Mouse (Mus musculus): ENCODE data around the gene Cttnbp2nl.

The Cttnbp2nl gene

GRCm38 (mm10) chr3:104967548-104968300 is 85.2 kb downstream of the Cttnbp2nl start:
- no peak for DNase-seq (ENCODE audit: extremely low read depth, low read depth, low spot score)

- no peak for DNase-seq (ENCODE audit: extremely low read depth, low read depth, low spot score)
These were observed 86.9 kb downstream of the Cttnbp2nl start for GRCm38 (mm10) chr3:104965991-104966554.

- DNase-seq (ENCODE audit: extremely low read depth, low read depth, low spot score) = no peak
These were observed 87.7 kb downstream of the Cttnbp2nl start for GRCm38 (mm10) chr3:104965070-104965855.

GRCm38 (mm10) chr3:104963331-104964276 is 89.3 kb downstream of the Cttnbp2nl start:
- DNase-seq (ENCODE audit: extremely low read depth, low read depth, low spot score) = no peak

- DNase-seq (ENCODE audit: extremely low read depth, low read depth, low spot score) = no peak
These were observed 90.1 kb downstream of the Cttnbp2nl start for GRCm38 (mm10) chr3:104962866-104963265.

GRCm38 (mm10) chr3:104962141-104962611 is 90.8 kb downstream of the Cttnbp2nl start:
- DNase-seq (ENCODE audit: extremely low read depth, low read depth, low spot score) = no peak

- no peak for DNase-seq (ENCODE audit: extremely low read depth, low read depth, low spot score)
These were observed 91.6 kb downstream of the Cttnbp2nl start, which contains the start of gene Wnt2b for GRCm38 (mm10) chr3:104961066-104962059. Gene Wnt2b (minus strand): TSS chr3:104961921.

GRCm38 (mm10) chr3:104960026-104961000 is 92.6 kb downstream of the Cttnbp2nl start:
- DNase-seq (ENCODE audit: extremely low read depth, low read depth, low spot score) = no peak

- DNase-seq (ENCODE audit: extremely low read depth, low read depth, low spot score) = no peak
These were observed 96.8 kb downstream of the Cttnbp2nl start for GRCm38 (mm10) chr3:104956131-104956581.

- no peak for DNase-seq (ENCODE audit: extremely low read depth, low read depth, low spot score)
These were observed 98.4 kb downstream of the Cttnbp2nl start for GRCm38 (mm10) chr3:104954551-104954950.

GRCm38 (mm10) chr3:104954137-104954536 is 98.8 kb downstream of the Cttnbp2nl start:
- DNase-seq (ENCODE audit: extremely low read depth, low read depth, low spot score) = no peak

GRCm38 (mm10) chr3:104952891-104953670 is 99.9 kb downstream of the Cttnbp2nl start:
- no peak for DNase-seq (ENCODE audit: extremely low read depth, low read depth, low spot score)

Data from fat pad, adult 2 months (tissue).